Mouse (Mus musculus) lung, postnatal 0 days (tissue): Measurements from ENCODE around the gene Ppfia3.

ENCODE experiments used
- CTCF ChIP-seq: IDR thresholded peaks from 2 replicates; pipeline ENCODE4 v1.5.1; 2016; ENCODE audit warnings: antibody characterized with exemption, mild to moderate bottlenecking
- EP300 ChIP-seq: IDR thresholded peaks from 2 replicates; pipeline ENCODE4 v1.6.1; 2016; ENCODE audit warnings: antibody characterized with exemption, mild to moderate bottlenecking, control low read depth

DNA sequence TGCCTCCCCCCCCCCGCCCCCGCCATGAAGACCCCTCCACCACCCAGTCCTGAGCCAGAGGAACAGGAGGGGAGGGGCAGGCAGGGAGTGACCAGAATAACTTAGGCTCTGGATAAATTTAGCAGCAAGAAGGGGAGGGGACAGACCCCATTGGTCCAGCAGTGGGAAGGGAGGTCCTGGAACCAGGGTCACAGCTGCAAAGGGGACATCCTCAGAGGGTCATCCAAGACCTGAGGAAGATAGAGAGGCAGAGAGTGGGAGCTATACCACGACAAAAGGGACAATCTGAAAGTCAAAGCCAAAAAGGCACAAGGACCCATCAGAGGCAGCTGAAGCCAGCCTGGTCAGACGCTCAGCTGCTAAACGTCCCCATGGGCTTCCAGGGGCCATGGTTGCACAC, 31.8 kb downstream of the Ppfia3 start, which contains the start of gene Hrc:
- TF ChIP-seq CTCF (no peak), EP300 (no peak)
